Mouse (Mus musculus) gastrocnemius, postnatal 4 days (tissue): ENCODE measurements around the gene Hoxa4. TPM values are rescaled to one million over a fixed set of nuclear protein-coding genes. Genes with fewer than 3 reads are reported as not detected.

Experiments used
- DNase-seq, 2 experiments: peaks; one replicate each; pipeline ENCODE4 v3.0.0; 2021 to 2022; ENCODE audit warnings: low spot score in 2 of 2, mixed read lengths in 2 of 2
- total RNA-seq, 2 experiments: library from RNA; stranded (reverse); gene quantifications; 2 replicates each; pipeline ENCODE4 v1.2.3; 2021

Hoxa4 gene
- total RNA-seq, 2 experiments from 2014 or later, result 9.2 to 11.8 TPM

DNA sequence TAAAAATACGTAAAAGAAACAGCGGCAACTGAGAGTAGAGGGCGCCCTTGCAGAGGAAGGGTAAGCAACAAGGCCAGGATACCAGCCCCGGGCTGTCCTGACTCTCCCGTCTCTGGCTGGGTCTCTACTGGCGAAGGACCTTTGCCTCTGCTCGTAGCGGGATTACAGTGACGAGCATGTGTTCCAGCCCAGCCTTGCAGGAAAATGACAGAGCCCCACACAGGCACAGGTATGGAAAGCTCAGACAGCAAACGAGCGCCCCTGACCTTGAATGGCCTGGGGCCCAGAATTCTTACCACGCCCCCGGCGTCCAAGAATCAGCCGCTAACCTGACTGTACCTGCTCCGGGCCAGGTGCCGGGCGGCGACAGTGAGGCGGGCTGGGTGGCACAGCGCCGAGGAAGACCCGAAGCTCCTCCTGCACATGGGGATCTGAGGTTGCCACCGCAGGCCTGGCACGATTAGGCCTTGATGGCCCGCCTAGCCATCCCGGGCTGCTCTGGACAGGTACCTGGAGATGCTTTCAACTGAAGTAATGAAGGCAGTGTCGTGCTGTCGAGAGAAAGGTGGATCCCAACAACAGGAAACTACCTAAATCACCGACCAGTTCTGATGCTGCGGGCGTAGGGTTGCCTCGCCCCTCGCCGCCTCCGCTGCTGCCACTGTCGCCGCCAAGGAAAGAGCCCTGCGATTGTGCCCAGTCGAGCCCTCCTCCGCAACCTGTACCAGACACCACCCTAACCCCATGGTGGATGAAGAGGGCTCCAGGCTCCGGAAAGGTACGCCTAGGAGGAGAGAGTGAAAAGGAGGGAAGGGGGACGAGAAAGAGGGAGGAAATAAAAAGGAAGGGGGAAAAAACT, 38.2 kb upstream of the Hoxa4 start:
- DNase-seq, result peak in 1 of 2 experiments; percentile 55

GRCm38 (mm10) chr6:52228475-52229465, 37.2 kb upstream of the Hoxa4 start:
- DNase-seq, result peak in 1 of 2 experiments; percentile 64

GRCm38 (mm10) chr6:52227470-52228222, 36.1 kb upstream of the Hoxa4 start:
- DNase-seq, result no peak

GRCm38 (mm10) chr6:52226569-52227257, 35.2 kb upstream of the Hoxa4 start:
- no peak for DNase-seq

DNA sequence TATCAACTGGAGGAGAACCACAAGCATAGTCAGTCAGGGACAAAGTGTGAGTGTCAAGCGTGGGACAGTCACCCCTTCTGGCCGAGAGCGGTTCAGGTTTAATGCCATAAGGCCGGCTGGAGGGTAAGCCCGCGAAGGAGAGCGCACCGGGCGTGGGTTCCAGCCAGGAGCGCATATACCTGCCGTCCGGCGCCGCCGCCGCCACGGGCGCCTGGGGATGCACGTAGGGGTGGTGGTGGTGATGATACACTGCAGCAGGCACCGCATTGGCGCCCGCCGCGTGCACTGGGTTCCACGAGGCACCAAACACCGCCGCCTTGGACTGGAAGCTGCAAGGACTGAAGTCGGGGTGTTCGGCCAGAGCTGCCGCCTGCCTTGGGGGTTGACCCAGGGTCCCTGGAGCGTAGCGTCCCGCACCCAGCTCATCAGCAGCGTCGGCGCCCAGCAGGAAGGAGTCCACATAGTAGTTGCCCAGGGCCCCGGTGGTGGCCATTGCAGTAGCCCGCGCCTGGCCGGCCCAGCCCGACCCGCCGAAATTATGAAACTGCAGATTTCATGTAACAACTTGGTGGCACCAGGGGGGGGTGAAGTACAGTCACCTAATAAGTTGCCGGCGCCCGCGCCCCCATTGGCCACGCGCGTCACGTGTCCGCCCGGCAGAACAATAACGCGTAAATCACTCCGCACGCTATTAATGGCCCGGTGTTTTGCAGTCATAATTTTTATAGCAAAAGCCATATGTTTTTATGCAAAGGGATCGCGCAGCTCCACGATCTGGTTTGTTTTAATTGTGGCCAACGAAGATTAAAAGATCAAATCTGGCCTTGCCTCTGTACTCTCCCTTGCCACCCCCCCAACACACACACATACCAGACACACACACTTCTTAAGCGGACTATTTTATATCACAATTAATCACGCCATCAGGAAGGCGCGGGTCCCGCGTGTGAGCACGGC, 34.3 kb upstream of the Hoxa4 start:
- DNase-seq, result peak; percentile 79 to 89

- DNase-seq, result no peak
These were observed 33.5 kb upstream of the Hoxa4 start for GRCm38 (mm10) chr6:52224895-52225611.

DNA sequence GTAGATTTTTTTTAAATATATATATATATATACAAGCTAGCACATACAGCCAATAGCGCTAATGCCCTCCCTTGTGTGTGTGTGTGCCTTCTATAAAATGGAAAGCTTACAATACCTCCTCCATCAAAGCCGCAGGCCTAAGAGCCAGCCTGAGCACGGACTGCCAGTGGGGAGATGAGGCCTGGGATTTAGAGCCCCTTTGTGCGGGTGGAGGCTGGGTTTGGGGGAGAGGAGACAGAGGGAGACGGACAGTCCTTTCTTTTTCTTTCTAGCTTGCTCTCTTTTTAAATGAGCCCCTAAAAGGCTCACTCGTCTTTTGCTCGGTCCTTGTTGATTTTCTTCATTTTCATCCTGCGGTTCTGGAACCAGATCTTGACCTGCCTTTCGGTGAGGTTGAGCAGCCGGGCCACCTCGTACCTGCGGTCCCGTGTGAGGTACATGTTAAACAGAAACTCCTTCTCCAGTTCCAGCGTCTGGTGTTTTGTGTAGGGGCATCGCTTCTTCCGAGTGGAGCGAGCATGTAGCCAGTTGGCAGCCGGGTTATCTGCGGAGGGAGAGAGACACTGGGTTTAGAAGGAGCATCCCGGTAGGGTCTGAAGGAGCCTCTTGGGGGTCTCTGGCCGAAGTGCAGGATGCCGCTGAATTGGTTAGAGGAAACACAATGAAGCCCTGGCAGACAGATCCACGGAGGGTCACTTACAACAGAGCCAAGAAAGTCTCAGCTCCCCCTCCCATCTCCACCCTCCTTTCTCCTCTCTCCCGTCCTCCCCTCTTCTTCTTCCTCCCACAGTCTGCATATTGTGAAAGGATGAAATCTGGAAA, 32.6 kb upstream of the Hoxa4 start:
- no peak for DNase-seq

- no peak for DNase-seq
These were observed 31.2 kb upstream of the Hoxa4 start for GRCm38 (mm10) chr6:52222729-52223128.

DNA sequence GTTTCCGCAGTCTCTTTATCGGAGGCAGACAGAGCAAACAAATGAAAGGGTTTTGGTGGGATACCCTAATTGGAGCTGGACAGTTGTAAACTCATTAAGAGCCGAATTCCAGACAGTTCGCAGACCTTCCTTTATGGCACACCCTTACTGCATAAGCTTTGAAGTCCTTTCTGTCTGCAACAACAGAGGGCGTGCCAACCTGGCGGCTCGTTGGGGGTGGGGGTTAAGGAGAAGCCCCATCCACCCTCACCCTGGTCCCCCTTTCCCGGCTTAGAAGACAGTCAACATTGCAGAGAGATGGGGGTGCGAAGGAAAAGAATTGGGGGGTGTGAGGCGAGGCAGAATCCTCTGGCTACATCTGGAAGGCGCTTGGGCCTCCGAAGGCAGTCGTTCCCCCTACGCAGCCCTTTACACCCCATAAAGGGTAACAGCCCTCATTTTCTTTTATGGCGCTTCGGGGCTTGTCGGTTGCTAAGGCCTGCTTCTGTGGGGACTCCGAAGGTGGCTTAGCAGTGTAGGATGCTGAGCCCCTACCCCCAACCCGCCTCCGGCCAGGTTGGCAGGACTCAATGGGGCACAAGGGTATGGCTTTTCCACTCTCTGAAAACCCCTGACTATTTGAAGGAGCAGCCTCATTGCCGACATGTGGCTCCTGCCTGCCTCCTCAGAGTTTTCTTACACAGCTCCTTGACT, 30.6 kb upstream of the Hoxa4 start:
- no peak for DNase-seq

- peak; percentile 85 to 90 for DNase-seq
These were observed 29.9 kb upstream of the Hoxa4 start, which contains the start of gene Hoxa7 for GRCm38 (mm10) chr6:52221337-52221992. Gene Hoxa7, minus strand, starts transcription at chr6:52221854.

DNA sequence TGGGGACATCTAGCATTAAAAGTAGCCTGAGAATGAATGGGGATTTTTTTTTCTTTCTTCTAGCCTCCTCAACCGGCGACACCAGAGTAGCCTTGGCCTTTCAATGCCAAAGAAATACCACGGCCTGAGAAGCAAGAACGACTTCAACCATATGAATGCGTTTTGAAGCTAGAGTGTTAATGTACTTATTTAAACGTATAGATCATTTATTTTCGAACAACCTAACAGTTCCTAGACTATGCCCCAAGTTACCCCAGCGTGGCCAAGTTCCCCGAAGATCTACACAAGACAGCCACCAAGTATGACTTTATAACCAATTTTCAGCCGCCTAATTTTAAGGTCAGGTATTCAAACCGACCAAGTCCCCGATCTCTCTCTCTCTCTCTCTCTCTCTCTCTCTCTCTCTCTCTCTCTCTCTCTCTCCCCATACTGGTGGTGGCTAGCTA, 29.3 kb upstream of the Hoxa4 start:
- no peak for DNase-seq

DNA sequence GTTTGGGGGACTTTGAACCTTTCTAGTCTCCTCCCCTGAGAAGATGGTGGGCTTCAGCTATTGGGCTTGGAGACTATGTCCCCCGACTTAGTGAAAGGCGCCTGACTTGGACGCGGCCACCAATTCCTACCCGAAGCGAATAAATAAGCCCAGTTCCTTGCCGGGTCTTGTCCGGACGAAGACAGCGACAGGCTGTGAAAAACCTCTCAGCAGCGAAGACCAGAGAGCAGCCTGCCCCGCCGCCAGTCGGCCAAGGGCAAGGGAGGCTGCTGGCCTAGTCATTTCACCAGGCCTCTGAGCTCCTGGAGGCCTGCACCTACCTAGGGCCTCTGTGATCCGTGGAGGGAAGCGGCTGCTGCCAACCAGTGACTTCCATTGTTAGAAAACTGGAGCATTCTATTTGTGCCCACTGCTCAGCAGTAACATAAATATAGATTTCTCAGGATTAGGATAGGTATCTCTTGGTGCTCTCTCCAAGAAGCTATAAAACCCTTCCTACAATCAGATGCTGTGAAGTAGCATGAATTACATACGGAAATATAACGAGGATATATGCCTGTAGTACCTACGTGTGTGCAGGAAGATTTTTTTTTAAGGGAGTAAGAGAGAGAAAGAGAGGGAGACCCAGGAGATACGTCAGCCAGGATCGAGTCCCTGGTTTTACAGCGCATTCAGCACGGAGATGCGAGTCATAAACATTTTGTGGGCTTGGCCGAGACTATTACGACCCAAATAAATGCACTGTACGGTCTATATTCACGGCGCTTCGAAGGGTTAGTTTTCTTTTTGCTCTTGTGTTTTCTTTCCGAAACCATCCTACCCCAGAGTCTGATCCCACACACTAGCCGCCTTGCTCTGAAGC, 28.7 kb upstream of the Hoxa4 start:
- peak in 1 of 2 experiments; percentile 21 for DNase-seq

DNA sequence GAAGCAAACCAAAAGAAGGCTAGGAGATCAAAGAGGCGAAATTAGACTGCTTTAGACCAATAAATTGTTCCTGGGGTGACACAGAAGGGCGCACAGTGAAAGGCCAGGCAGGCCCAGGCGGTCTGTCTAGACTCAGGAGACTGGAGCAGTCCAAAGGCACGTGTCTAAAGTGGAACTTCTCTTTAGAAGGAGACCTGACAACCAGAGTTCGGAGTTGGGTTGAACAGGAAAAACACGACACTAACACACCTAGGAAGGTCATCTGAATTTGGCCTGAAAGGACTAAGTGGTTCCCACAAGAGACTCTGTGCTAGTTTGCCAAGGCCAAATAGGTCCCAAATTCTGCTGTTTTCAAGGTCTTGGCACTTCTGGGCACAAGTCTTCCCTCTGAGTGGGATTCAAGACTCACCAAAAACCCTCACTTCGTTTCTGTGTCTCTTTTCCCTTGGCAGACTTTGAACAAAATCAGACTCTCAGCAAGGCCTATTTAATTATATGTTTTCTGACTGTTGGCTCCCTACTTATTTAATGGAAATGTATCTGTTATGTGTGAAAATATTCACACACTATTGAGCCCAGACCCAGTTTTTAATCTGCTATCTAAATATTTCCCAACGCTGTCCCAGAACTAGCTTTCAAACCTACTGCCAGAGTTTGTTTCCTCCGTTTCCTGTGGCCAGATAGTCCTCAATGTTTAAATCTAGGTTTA, 27.8 kb upstream of the Hoxa4 start:
- no peak for DNase-seq

GRCm38 (mm10) chr6:52218643-52219215, 27.2 kb upstream of the Hoxa4 start:
- no peak for DNase-seq
